In the genomic region with DNA sequence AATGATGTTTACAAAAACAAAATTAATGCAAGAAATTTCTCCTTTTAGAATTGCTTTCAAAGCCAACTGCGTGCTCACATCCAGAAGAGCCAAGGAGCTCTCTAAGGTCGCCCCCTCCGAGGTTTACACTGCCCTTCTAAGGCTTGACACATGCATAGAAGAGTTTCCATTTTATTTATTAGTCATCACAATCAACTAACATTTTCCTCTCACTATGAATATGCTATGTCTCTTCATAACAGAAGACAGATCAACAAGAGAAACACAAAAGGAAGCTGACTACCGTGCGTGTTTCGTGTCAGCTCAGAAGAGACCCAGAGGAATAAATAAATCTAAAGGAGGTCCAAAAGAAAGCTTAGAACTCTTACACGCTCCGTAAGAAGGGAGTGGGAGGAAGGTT, we compare ENCODE assay signal across 14 mouse cellular contexts. TPM values are rescaled to one million over a fixed set of nuclear protein-coding genes. Genes with fewer than 3 reads are reported as not detected.
"Had no signal": no experiment of that assay in that cellular context is flagged by ENCODE, and none has a peak within 500 bp of the region (broad histone marks: within the 10 kb centered on the region; RNA-seq: fewer than 3 reads in every experiment).

No protein-coding gene starts in this region.

- H3K27me3 ChIP-seq: limb, embryonic 13.5 days; liver, embryonic 13.5 days; midbrain, embryonic 12.5 days had no signal

- H3K9ac ChIP-seq: limb, embryonic 13.5 days; liver, embryonic 13.5 days; lung, embryonic 14.5 days; midbrain, embryonic 12.5 days had no signal

- H3K4me3 ChIP-seq: limb, embryonic 10.5 days; limb, embryonic 13.5 days; liver, embryonic 13.5 days; midbrain, embryonic 12.5 days had no signal

- DNase-seq: kidney, postnatal 14 days; kidney, postnatal 4 days; liver, embryonic 13.5 days; lung, embryonic 14.5 days; thymus, adult 2 months; thymus, postnatal 14 days; thymus, postnatal 4 days had no signal

- ATAC-seq: lung, postnatal 0 days had no signal

- H3K4me1 ChIP-seq: limb, embryonic 10.5 days; limb, embryonic 13.5 days; liver, embryonic 13.5 days; midbrain, embryonic 12.5 days had no signal

- H3K9me3 ChIP-seq: limb, embryonic 10.5 days; liver, embryonic 13.5 days; midbrain, embryonic 12.5 days had no signal

- H3K27ac ChIP-seq: limb, embryonic 10.5 days; limb, embryonic 13.5 days; liver, embryonic 13.5 days; macrophage; midbrain, embryonic 12.5 days; stomach, postnatal 0 days had no signal

- H3K36me3 ChIP-seq: limb, embryonic 10.5 days; limb, embryonic 13.5 days; liver, embryonic 13.5 days; midbrain, embryonic 12.5 days had no signal

- H3K4me2 ChIP-seq: limb, embryonic 13.5 days; liver, embryonic 13.5 days; lung, embryonic 14.5 days; midbrain, embryonic 12.5 days had no signal

RNA-seq across cellular contexts. Expression of gene Sspn, which starts 49.6 kb away (rescaled TPM):
- total RNA-seq: megakaryocyte, adult 5-6 weeks had no signal
